Mouse (Mus musculus): ENCODE data around the gene Dyx1c1. TPM values are rescaled to one million over a fixed set of nuclear protein-coding genes. Genes with fewer than 3 reads are reported as not detected.

The Dyx1c1 gene
- polyA plus RNA-seq, 1 experiment from 2014 or later = 2.4 TPM

DNA sequence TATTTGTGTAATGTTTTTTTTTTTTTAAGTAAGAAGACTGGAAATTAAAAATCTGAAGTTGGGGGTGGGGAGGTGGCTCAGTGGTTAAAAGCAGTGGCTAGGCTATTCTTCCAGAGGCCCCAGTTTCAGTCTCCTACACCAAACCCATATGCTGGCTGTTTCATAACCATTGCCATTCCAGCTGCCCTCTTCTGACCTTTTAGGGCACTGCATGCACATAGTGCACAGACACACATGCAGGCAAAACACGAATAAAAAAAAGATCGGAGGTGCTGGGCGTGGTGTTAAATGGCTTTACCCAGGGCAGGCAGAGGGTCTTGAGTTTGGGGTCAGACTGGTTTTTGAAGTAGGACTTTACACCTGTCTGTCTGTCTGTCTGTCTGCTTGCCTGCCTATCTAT lies 47.6 kb downstream of the Dyx1c1 start:
- H3K27ac ChIP-seq (ENCODE audit: low read depth, low read length) = no peak overlapping the region
- ATAC-seq = no peak
- WGBS = 93% methylated on average over 3 of the region's 3 CpGs
- no peaks in the 10 kb centered on the region for H3K27me3 ChIP-seq (replicated peaks; ENCODE audit: control insufficient read depth, insufficient read depth, low read length)
- H3K4me3 ChIP-seq (ENCODE audit: low read length) = no peak overlapping the region
- no peak overlapping the region for H3K9ac ChIP-seq (ENCODE audit: low read depth, low read length)
- H3K4me1 ChIP-seq (ENCODE audit: control insufficient read depth, insufficient read depth, low read depth, low read length) = no peaks in the 10 kb centered on the region
- peaks cover 25% of the 10 kb centered on the region for H3K36me3 ChIP-seq (ENCODE audit: control insufficient read depth, insufficient read depth, low read length)
- no peak overlapping the region for H3K4me2 ChIP-seq (ENCODE audit: low read length)
- no peaks in the 10 kb centered on the region for H3K9me3 ChIP-seq (ENCODE audit: control insufficient read depth, low read length)

DNA sequence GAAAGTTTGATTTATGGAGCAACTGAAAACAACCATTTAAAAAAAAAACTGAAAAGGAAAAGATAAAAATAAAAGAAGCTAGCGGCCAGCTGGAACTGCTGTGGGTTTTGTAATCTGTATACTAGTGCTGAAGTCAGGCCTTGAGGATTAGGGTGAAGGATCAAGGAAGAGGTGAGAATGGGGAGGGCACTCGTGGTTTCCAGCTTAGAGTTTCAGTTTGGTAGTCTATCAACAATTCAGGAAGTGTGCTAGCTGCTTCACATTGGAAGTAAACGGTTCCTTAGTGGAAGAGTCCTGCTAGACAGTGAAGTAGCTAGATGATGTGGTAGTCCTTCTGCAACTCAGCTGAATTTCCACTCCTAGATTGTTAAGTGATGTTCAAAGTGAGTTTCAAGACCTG lies 49.8 kb downstream of the Dyx1c1 start:
- Histone ChIP-seq H3K4me3 (ENCODE audit: low read length) (no peak overlapping the region), H3K9me3 (ENCODE audit: control insufficient read depth, low read length) (no peaks in the 10 kb centered on the region), H3K4me1 (ENCODE audit: control insufficient read depth, insufficient read depth, low read depth, low read length) (no peaks in the 10 kb centered on the region), H3K9ac (ENCODE audit: low read depth, low read length) (no peak overlapping the region), H3K36me3 (ENCODE audit: control insufficient read depth, insufficient read depth, low read length) (peaks cover 35% of the 10 kb centered on the region), H3K4me2 (ENCODE audit: low read length) (no peak overlapping the region), H3K27me3 (replicated peaks; ENCODE audit: control insufficient read depth, insufficient read depth, low read length) (no peaks in the 10 kb centered on the region), H3K27ac (ENCODE audit: low read depth, low read length) (no peak overlapping the region)
- 81% methylated on average over 3 of the region's 3 CpGs for WGBS
- ATAC-seq = no peak

DNA sequence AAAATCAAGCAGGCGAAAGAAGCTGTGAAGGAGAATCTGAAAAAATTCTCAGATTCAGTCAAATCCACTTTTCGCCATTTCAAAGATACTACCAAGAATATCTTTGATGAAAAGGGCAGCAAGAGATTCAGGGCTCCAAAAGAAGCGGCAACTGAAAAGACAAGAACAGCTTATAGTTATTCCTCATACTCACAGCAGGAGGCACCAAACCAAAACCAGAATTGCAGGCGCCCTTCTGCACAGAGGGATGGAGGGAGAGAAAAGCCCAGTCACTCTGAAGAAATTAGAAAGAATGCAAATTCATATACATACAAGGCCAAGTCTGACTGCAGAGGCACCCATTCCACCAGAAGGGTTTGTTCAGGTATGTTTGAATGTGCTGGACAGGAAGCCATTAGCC lies 54.0 kb downstream of the Dyx1c1 start:
- Histone ChIP-seq H3K36me3 (ENCODE audit: control insufficient read depth, insufficient read depth, low read length) (peaks cover 33% of the 10 kb centered on the region), H3K27ac (ENCODE audit: low read depth, low read length) (no peak overlapping the region), H3K27me3 (replicated peaks; ENCODE audit: control insufficient read depth, insufficient read depth, low read length) (no peaks in the 10 kb centered on the region), H3K4me2 (ENCODE audit: low read length) (no peak overlapping the region), H3K4me3 (ENCODE audit: low read length) (no peak overlapping the region), H3K9ac (ENCODE audit: low read depth, low read length) (no peak overlapping the region), H3K4me1 (ENCODE audit: control insufficient read depth, insufficient read depth, low read depth, low read length) (no peaks in the 10 kb centered on the region), H3K9me3 (ENCODE audit: control insufficient read depth, low read length) (no peaks in the 10 kb centered on the region)
- ATAC-seq = no peak
- 90% methylated on average over 4 of the region's 4 CpGs for WGBS

DNA sequence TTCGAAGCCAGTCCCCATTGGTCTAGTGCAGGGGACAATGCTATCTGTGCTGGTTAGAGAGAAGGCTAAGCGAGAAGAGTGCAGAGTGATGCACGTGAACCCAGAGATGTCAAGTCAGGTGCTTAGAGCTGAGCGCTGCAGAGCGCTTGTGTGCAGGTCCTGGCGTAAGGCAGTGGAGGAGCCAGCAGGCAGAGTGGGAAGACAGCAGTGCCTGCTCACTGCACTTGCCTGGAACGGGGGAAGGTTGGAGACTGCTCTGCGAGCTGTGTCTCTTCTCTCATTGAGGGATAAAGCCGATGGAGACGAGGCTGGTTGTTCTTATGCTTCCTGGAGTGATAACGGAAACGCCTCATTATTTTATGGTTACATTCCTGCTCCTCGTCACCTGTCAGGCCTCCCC lies 56.1 kb downstream of the Dyx1c1 start:
- Histone ChIP-seq H3K4me3 (ENCODE audit: low read length) (no peak overlapping the region), H3K27me3 (replicated peaks; ENCODE audit: control insufficient read depth, insufficient read depth, low read length) (no peaks in the 10 kb centered on the region), H3K27ac (ENCODE audit: low read depth, low read length) (no peak overlapping the region), H3K36me3 (ENCODE audit: control insufficient read depth, insufficient read depth, low read length) (peaks cover 37% of the 10 kb centered on the region), H3K4me1 (ENCODE audit: control insufficient read depth, insufficient read depth, low read depth, low read length) (no peaks in the 10 kb centered on the region), H3K9ac (ENCODE audit: low read depth, low read length) (no peak overlapping the region), H3K9me3 (ENCODE audit: control insufficient read depth, low read length) (no peaks in the 10 kb centered on the region), H3K4me2 (ENCODE audit: low read length) (no peak overlapping the region)
- 92% methylated on average over 13 of the region's 13 CpGs for WGBS
- no peak for ATAC-seq

DNA sequence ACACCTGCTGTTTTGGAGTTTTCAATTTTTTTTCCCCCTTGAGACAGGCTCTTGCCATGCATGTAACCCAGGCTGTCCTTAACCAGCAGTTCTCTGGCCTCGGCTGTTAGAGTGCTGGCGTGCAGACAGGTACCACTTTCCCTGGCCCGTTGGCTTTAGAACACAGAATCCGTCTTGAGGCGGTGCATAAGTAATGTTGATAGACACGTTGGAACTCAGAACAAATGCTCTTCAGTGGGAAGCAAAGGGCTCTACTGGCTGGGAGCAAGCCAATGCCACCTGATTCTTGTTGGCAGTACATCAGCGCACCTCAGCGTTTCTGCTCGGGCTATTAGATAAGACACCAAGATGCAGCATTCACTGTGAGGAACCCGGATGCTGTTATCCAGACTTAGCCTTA lies 61.3 kb downstream of the Dyx1c1 start:
- H3K36me3 ChIP-seq (ENCODE audit: control insufficient read depth, insufficient read depth, low read length) = peaks cover 21% of the 10 kb centered on the region
- H3K27me3 ChIP-seq (replicated peaks; ENCODE audit: control insufficient read depth, insufficient read depth, low read length) = no peaks in the 10 kb centered on the region
- H3K4me3 ChIP-seq (ENCODE audit: low read length) = no peak overlapping the region
- H3K9me3 ChIP-seq (ENCODE audit: control insufficient read depth, low read length) = no peaks in the 10 kb centered on the region
- H3K9ac ChIP-seq (ENCODE audit: low read depth, low read length) = no peak overlapping the region
- no peak overlapping the region for H3K4me2 ChIP-seq (ENCODE audit: low read length)
- no peak overlapping the region for H3K27ac ChIP-seq (ENCODE audit: low read depth, low read length)
- 91% methylated on average over 10 of the region's 10 CpGs for WGBS
- H3K4me1 ChIP-seq (ENCODE audit: control insufficient read depth, insufficient read depth, low read depth, low read length) = no peaks in the 10 kb centered on the region
- ATAC-seq = no peak

DNA sequence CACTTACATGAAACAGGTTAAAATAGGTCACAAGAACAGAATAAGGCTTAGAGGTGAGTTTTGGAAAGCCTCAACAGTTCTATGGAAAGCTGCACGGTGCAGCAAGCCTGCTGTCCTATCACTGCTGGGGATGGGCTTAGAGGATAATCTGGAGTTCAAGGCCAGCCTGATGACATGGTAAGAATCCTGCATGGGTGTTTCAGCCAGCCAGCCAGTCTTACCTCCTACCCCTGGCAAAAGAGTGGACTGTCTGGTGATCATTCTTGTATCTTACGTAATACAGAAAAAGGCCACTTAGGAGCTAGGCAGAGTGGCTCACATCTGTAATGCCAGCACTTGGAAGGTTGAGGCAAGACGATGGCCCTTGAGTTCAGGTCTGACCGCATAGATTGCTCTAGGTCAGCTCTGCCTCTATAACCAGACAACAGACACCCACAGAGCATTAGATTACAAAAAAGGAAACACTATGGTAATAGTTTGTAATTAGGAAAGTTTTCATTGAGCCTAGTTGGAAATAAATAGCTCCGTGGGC lies 62.0 kb downstream of the Dyx1c1 start:
- Histone ChIP-seq H3K4me2 (ENCODE audit: low read length) (no peak overlapping the region), H3K9ac (ENCODE audit: low read depth, low read length) (no peak overlapping the region), H3K4me1 (ENCODE audit: control insufficient read depth, insufficient read depth, low read depth, low read length) (no peaks in the 10 kb centered on the region), H3K36me3 (ENCODE audit: control insufficient read depth, insufficient read depth, low read length) (peaks cover 19% of the 10 kb centered on the region), H3K9me3 (ENCODE audit: control insufficient read depth, low read length) (no peaks in the 10 kb centered on the region), H3K27ac (ENCODE audit: low read depth, low read length) (no peak overlapping the region), H3K4me3 (ENCODE audit: low read length) (no peak overlapping the region), H3K27me3 (replicated peaks; ENCODE audit: control insufficient read depth, insufficient read depth, low read length) (no peaks in the 10 kb centered on the region)
- 90% methylated on average over 5 of the region's 5 CpGs for WGBS
- no peak for ATAC-seq

Small RNA genes lying within 50 kb of the gene (microRNA-seq; reads per million reads assigned to microRNA genes)
- not detected for gene Gm27353

Other genes starting within 250 kb of the Dyx1c1 start
- 0.40 and 0.51 TPM in 2 replicates for gene Prtg, start 151.9 kb upstream of the Dyx1c1 start, polyA plus RNA-seq (2015; fragmentation: Nextera tagmentation; extraction: Ambion mirVana)
- 12.0 and 13.4 TPM in 2 replicates for gene Pygo1, start 33.1 kb upstream of the Dyx1c1 start, polyA plus RNA-seq (2015; fragmentation: Nextera tagmentation; extraction: Ambion mirVana)
- not detected in 2 replicates for gene Gm44503, start 67 bp downstream of the Dyx1c1 start, polyA plus RNA-seq (2015; fragmentation: Nextera tagmentation; extraction: Ambion mirVana)
- 23.6 and 24.3 TPM in 2 replicates for gene Ccpg1os, start 26.6 kb downstream of the Dyx1c1 start, polyA plus RNA-seq (2015; fragmentation: Nextera tagmentation; extraction: Ambion mirVana)
- 49.6 and 50.7 TPM in 2 replicates for gene Ccpg1, start 26.6 kb downstream of the Dyx1c1 start, polyA plus RNA-seq (2015; fragmentation: Nextera tagmentation; extraction: Ambion mirVana)
- gene Pigb, start 81.6 kb downstream of the Dyx1c1 start, polyA plus RNA-seq (2015; fragmentation: Nextera tagmentation; extraction: Ambion mirVana) = 14.6 and 17.3 TPM in 2 replicates
- gene Rab27a, start 86.1 kb downstream of the Dyx1c1 start, polyA plus RNA-seq (2015; fragmentation: Nextera tagmentation; extraction: Ambion mirVana) = 3.8 and 4.6 TPM in 2 replicates
- gene Khdc3, start 143.1 kb downstream of the Dyx1c1 start, polyA plus RNA-seq (2015; fragmentation: Nextera tagmentation; extraction: Ambion mirVana) = 0.12 and 0.24 TPM in 2 replicates
- gene Gm20509, start 143.7 kb downstream of the Dyx1c1 start, polyA plus RNA-seq (2015; fragmentation: Nextera tagmentation; extraction: Ambion mirVana) = not detected in 2 replicates
- gene Rsl24d1, start 154.6 kb downstream of the Dyx1c1 start, polyA plus RNA-seq (2015; fragmentation: Nextera tagmentation; extraction: Ambion mirVana) = 93.9 and 98.9 TPM in 2 replicates